Mouse (Mus musculus) limb, embryonic 12.5 days (tissue): ENCODE measurements around the gene Gigyf1. TPM values are rescaled to one million over a fixed set of nuclear protein-coding genes. Genes with fewer than 3 reads are reported as not detected.

Experiments used
- ATAC-seq: fragments of 200-750 bp; cut with Nextera tagmentation; 2 replicates; pipeline ENCODE4 v1.8.0; 2017; ENCODE audit warnings: low read depth, moderate TSS enrichment; ENCODE audit not compliant: insufficient number of reproducible peaks, insufficient read depth, low FRiP score, low TSS enrichment
- H3K27ac ChIP-seq: fragments of 300-500 bp; sonication (generic); 2 replicates; pipeline ENCODE4 v1.5.1; 2016; ENCODE audit warnings: mild to moderate bottlenecking, moderate library complexity
- H3K27me3 ChIP-seq: fragments of 300-500 bp; sonication (generic); 2 replicates; pipeline ENCODE4 v1.6.1; 2016; ENCODE audit warnings: mild to moderate bottlenecking, moderate library complexity
- H3K36me3 ChIP-seq: fragments of 300-500 bp; sonication (generic); 2 replicates; pipeline ENCODE4 v1.6.1; 2016; ENCODE audit warnings: mild to moderate bottlenecking, moderate library complexity
- H3K4me1 ChIP-seq: fragments of 300-500 bp; sonication (generic); replicated peaks from 2 replicates; pipeline ENCODE4 v1.6.1; 2016
- H3K4me2 ChIP-seq: fragments of 300-500 bp; sonication (generic); 2 replicates; pipeline ENCODE4 v1.6.1; 2016; ENCODE audit warnings: mild to moderate bottlenecking, moderate library complexity
- H3K4me3 ChIP-seq: fragments of 300-500 bp; sonication (generic); replicated peaks from 2 replicates; pipeline ENCODE4 v1.5.1; 2016; ENCODE audit warnings: mild to moderate bottlenecking
- H3K9ac ChIP-seq: fragments of 300-500 bp; sonication (generic); replicated peaks from 2 replicates; pipeline ENCODE4 v1.6.1; 2016; ENCODE audit warnings: mild to moderate bottlenecking, moderate library complexity
- H3K9me3 ChIP-seq: fragments of 300-500 bp; sonication (generic); 2 replicates; pipeline ENCODE4 v1.6.1; 2016; ENCODE audit warnings: mild to moderate bottlenecking, moderate library complexity
- WGBS: fragments of 180-500 bp; shearing (Covaris S2); methylation state at CpG from one replicate; pipeline ENCODE4 v1.1.7; 2016; 5-methylcytosine and 5-hydroxymethylcytosine counted together
- polyA plus RNA-seq: library from polyadenylated mRNA; unstranded; fragments of >200 nt; fragmentation: Nextera tagmentation; extraction: Ambion mirVana; gene quantifications from 2 replicates; pipeline ENCODE4 v1.2.1, GENCODE M21; 2016

Gigyf1 gene
- polyA plus RNA-seq, 1 experiment from 2014 or later = 17.0 TPM

DNA sequence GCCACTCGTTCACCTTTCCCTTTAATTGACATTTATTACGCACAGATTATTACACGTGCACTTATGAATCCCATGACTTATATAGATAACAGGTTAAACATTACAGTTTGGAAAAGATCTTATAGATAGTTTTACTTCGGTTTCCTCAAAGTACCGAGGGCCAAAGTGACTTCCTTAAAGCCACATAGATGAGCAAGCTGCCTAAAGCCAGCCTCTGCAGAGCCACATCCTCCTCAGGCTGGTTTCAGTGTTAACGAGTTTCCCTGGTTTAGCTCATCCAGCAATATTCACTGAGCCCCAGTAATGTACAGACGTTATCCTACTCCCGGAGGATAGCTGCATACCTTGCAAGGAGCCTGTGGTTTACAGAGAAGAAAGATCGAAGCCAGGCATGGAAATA lies 17.0 kb downstream of the Gigyf1 start:
- no peak overlapping the region for H3K9ac ChIP-seq
- no peaks in the 10 kb centered on the region for H3K9me3 ChIP-seq
- no peak overlapping the region for H3K4me2 ChIP-seq
- ATAC-seq = no peak
- WGBS = 80% methylated on average over 9 of the region's 9 CpGs
- no peak overlapping the region for H3K4me3 ChIP-seq
- H3K27me3 ChIP-seq = no peaks in the 10 kb centered on the region
- peaks cover 9% of the 10 kb centered on the region for H3K4me1 ChIP-seq
- H3K27ac ChIP-seq = no peak overlapping the region
- no peaks in the 10 kb centered on the region for H3K36me3 ChIP-seq

DNA sequence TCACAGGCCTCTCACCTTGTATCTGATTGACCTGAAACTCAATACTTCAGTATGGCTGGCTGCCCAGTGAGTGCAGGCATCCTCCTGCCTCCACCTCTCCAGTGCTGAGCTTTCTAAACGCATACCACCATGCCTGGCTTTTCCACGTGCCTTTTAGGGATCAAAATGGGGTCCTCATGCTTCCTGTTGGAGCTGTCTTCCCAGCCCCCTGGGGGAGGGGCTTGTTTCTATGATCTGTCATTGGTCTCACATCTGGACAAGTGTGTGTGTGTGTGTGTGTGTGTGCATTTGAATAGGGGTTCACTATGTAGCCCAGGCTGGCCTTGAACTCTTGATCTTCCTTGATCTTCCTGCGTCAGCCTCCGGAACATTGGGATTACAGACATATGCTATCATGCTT lies 19.1 kb downstream of the Gigyf1 start:
- Histone ChIP-seq H3K27me3 (no peaks in the 10 kb centered on the region), H3K4me1 (0 out of 2 replicates have a peak, but pooled peaks cover 5% of the 10 kb centered on the region), H3K9ac (no peak overlapping the region), H3K27ac (no peak overlapping the region), H3K4me2 (no peak overlapping the region), H3K36me3 (no peaks in the 10 kb centered on the region), H3K9me3 (no peaks in the 10 kb centered on the region), H3K4me3 (no peak overlapping the region)
- no peak for ATAC-seq
- 65% methylated on average over 4 of the region's 4 CpGs for WGBS

DNA sequence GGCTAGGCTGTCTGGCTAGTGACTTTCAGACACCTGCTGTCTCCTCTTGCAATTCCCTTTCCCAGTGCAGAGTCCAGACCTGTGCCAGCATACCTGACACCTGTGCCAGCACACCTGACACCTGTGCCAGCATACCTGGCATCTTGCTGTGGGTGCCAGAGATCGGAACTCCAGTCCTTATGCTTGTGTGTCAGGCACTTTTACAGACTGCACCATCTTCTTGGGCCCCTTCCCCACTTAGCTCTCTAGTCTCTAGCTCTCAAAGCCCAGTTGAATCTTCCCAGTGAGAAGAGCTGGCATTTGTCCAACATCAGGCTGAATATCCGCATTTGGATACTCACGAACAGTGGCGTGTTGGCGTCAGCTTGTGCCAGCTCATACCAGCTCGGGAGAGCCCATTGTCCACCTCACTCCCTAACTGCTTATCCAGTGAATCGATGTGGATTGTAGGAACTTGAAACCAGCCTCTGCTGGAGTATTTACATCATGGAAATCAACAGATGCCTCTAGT lies 21.0 kb downstream of the Gigyf1 start:
- Histone ChIP-seq H3K27me3 (no peaks in the 10 kb centered on the region), H3K36me3 (no peaks in the 10 kb centered on the region), H3K9me3 (no peaks in the 10 kb centered on the region), H3K4me2 (no peak overlapping the region), H3K4me1 (no peaks in the 10 kb centered on the region), H3K4me3 (no peak overlapping the region), H3K9ac (no peak overlapping the region), H3K27ac (no peak overlapping the region)
- 79% methylated on average over 7 of the region's 7 CpGs for WGBS
- ATAC-seq = no peak

DNA sequence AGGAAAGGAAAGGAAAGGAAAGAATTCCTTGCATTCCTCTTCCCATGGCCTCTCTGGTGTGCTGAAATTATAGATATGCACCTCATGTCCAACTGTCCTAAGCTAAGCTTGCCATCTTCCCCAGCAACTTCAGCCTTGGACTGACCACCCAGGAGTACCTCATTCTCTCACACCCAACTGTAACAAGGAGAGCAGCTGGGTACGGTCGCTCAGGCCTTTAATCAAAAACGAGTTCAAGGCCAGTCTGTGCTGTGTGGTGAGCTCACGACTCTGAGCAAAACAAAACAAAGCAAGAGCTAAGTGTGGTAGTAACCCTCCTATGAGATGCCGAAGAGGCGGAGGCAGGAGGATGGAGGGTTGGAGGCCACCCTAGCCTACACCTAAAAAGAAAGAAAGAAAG lies 22.6 kb downstream of the Gigyf1 start:
- H3K27me3 ChIP-seq = no peaks in the 10 kb centered on the region
- H3K27ac ChIP-seq = no peak overlapping the region
- no peak overlapping the region for H3K4me2 ChIP-seq
- no peak for ATAC-seq
- H3K36me3 ChIP-seq = no peaks in the 10 kb centered on the region
- H3K9ac ChIP-seq = no peak overlapping the region
- H3K9me3 ChIP-seq = no peaks in the 10 kb centered on the region
- H3K4me1 ChIP-seq = no peaks in the 10 kb centered on the region
- 73% methylated on average over 6 of the region's 6 CpGs for WGBS
- no peak overlapping the region for H3K4me3 ChIP-seq

DNA sequence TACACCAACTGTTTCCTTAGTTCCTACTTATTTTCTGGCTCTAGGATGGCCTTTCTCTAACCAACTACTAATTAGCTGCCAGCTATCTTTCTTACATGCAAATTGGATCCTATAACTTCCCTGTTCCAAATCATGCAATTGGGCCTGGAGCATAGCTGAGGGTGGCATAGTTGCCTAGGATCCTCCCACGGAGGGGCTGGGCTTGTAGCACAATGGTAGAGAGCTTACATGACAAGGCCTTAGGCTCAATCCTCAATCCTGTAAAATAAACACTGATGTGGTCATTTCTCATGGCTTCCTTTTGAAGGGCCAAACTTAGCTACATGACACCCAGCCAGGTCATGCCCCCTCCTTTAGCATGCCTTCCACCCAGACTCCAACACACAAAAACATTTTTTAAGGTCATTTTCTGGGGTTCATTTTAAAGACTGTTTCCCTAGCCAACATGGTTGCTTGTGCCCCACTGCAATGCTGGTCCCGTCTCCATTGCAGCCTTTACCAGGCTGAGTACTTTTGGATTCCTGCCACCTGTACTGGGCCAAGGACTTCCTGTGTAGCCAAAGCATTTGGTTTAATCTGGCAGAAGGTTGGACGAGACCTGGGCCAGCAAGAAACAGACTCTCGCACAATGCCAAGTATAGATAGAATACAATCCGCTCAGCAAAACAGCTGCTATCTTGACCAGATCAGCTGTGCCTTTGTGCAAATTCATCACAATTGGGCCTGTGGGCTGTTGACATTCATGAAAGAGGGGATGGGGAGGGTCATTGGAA lies 23.6 kb downstream of the Gigyf1 start:
- H3K4me1 ChIP-seq = no peaks in the 10 kb centered on the region
- H3K4me3 ChIP-seq = no peak overlapping the region
- no peak overlapping the region for H3K27ac ChIP-seq

DNA sequence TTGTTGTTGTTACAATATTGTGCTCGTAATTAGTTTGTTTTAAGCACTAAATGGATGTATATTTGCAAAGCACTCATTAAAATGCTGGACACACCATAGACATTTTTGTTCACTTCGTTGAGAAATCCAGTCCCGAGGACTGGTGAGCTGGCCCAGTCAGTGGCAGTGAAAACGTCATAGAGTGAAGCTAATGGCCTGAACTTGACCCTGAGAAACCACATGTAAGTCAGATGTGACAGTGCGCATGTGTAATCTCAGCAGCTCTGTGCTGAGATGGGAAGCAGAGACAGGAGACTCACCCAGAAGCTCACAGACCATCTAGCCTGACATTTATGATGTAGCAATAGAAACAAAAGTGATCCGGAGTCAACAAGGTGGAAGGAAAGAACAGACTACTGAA lies 26.6 kb downstream of the Gigyf1 start:
- no peak for ATAC-seq
- H3K4me2 ChIP-seq = no peak overlapping the region
- H3K27me3 ChIP-seq = peaks cover 5% of the 10 kb centered on the region; the same call in 1 of the 2 replicates
- H3K4me1 ChIP-seq = no peaks in the 10 kb centered on the region
- no peak overlapping the region for H3K9ac ChIP-seq
- H3K4me3 ChIP-seq = no peak overlapping the region
- WGBS = 61% methylated on average over 6 of the region's 6 CpGs
- H3K27ac ChIP-seq = no peak overlapping the region
- no peaks in the 10 kb centered on the region for H3K9me3 ChIP-seq
- H3K36me3 ChIP-seq = no peaks in the 10 kb centered on the region

More for the DNA sequence above, 23.6 kb downstream of the Gigyf1 start:
- WGBS = 77% methylated on average over 5 of the region's 5 CpGs
- ATAC-seq = no peak
- Histone ChIP-seq H3K36me3 (no peaks in the 10 kb centered on the region), H3K9ac (no peak overlapping the region), H3K9me3 (no peaks in the 10 kb centered on the region), H3K4me2 (no peak overlapping the region), H3K27me3 (no peaks in the 10 kb centered on the region)

DNA sequence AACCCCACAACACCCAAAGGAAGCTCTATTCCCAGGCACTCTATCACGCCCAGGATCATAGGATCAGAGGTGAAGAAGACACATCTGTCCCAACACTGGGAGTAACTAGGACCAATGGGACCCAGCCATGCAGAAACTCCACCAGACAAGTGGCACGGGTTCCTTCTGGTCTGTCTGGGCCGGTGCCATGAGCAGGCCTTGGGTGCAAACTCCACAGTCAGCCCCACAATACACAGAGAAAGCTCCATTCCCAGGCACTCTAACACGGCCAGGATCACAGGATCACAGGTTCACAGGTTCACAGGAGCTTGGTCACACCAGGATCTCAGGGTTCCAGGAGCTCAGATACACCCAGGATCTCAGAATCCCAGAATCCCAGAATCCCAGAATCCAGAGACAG lies 27.2 kb downstream of the Gigyf1 start:
- Histone ChIP-seq H3K9me3 (no peaks in the 10 kb centered on the region), H3K4me3 (no peak overlapping the region), H3K27ac (no peak overlapping the region), H3K4me1 (no peaks in the 10 kb centered on the region), H3K36me3 (no peaks in the 10 kb centered on the region), H3K9ac (no peak overlapping the region), H3K4me2 (no peak overlapping the region), H3K27me3 (peaks cover 5% of the 10 kb centered on the region; the same call in 1 of the 2 replicates)
- ATAC-seq = no peak
- 78% methylated on average over 4 of the region's 4 CpGs for WGBS

DNA sequence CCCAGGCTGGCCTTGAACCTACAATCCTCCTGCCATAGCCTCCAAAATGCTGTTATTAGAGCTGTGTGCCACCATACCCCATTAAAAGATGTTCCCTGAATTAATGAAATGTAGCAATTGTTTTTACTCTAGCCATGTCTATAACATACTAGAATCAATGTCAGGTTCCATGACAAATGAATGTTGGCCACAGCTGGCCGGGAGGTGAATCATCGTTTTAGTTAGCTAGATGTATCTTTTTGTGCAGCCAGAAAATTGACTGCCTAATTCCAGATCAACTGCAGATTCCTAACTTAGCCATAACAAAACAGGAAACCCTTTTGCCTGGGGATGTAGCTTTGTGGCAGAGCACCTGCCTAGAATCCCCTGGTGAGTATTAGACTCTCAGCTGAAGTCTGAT lies 31.5 kb downstream of the Gigyf1 start:
- H3K4me1 ChIP-seq = 0 out of 2 replicates have a peak, but pooled peaks cover 3% of the 10 kb centered on the region
- no peaks in the 10 kb centered on the region for H3K9me3 ChIP-seq
- WGBS = 92% methylated on average over 2 of the region's 2 CpGs
- H3K27ac ChIP-seq = no peak overlapping the region
- no peak for ATAC-seq
- no peaks in the 10 kb centered on the region for H3K36me3 ChIP-seq
- H3K9ac ChIP-seq = no peak overlapping the region
- H3K4me2 ChIP-seq = no peak overlapping the region
- no peak overlapping the region for H3K4me3 ChIP-seq
- H3K27me3 ChIP-seq = peaks cover 19% of the 10 kb centered on the region

DNA sequence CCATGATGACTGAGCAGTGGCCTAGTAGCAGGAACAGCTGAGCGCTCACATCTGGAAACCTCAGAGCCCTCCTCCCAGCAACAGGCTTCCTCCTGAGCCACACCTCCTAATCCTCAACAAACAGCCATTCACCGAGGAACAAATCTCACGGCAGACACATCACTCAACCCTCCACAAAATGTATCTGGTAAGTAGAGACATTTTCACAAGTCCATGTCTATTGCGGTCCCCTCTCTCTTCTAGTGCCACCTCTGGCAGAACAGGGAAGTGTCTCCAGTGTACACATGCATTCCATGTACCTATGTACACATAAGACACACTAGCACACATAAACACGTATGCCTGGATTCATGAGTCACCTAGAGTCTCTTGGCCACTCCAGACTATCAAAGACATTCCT lies 32.8 kb downstream of the Gigyf1 start:
- Histone ChIP-seq H3K27me3 (peaks cover 21% of the 10 kb centered on the region), H3K27ac (no peak overlapping the region), H3K4me3 (no peak overlapping the region), H3K4me1 (0 out of 2 replicates have a peak, but pooled peaks cover 3% of the 10 kb centered on the region), H3K9ac (no peak overlapping the region), H3K4me2 (no peak overlapping the region), H3K36me3 (no peaks in the 10 kb centered on the region), H3K9me3 (no peaks in the 10 kb centered on the region)
- no peak for ATAC-seq
- WGBS = 71% methylated on average over 5 of the region's 5 CpGs

DNA sequence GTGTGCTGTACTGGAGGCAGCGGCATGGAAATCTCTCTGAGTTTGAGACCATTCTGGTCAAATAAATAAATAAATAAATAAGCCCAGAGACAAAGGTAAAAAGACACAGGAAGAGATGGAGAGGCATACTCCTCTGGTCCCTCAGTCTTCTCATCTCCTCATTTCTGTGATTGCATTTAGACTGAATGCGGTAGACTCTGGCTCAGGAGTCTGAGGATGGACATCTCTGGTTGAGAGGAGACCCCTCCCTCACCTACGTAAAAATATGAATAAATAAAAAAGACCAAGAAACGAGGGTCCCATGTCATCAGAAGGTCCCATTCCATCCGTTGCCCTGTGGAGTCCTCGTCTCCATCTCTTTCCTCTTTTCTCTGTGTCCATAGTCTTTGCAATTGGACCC lies 34.7 kb downstream of the Gigyf1 start:
- no peak for ATAC-seq
- Histone ChIP-seq H3K9me3 (no peaks in the 10 kb centered on the region), H3K4me2 (peak overlapping the region; percentile 48), H3K36me3 (no peaks in the 10 kb centered on the region), H3K9ac (no peak overlapping the region), H3K27me3 (peaks cover 21% of the 10 kb centered on the region), H3K27ac (no peak overlapping the region), H3K4me3 (peak overlapping the region; percentile 21), H3K4me1 (0 out of 2 replicates have a peak, but pooled peaks cover 3% of the 10 kb centered on the region)
- 33% methylated on average over 6 of the region's 6 CpGs for WGBS

DNA sequence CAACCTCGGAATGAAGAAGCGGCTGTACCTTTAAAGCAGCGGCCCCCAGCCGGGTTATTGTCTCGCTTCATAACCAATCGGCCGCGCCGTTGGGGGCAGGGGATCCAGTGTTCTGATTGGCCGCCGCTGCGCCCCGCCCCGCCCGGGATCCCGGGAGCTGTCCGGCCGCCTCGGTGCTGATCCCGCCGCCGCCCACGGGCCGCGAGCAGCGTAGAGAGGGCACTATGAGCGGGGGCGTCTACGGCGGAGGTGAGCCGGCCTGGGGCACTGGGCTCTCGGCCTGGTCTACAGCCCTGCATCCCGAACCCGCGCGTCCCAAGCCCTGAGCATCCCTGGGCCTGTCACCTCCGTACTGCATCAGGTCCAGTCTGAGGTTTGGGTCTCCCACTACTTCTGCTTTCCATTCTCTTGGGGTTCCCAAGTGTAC lies 35.1 kb downstream of the Gigyf1 start, which contains the start of gene Actl6b:
Gene Actl6b, plus strand, starts transcription at position 107 of the 427 bp plus-strand sequence.
- 1% methylated on average over 37 of the region's 37 CpGs for WGBS
- H3K4me1 ChIP-seq = 0 out of 2 replicates have a peak, but pooled peaks cover 3% of the 10 kb centered on the region
- no peak within 1 kb of the TSS for H3K9ac ChIP-seq
- peak; percentile 63; the same call in 1 of the 2 replicates for ATAC-seq
- no peaks in the 10 kb centered on the region for H3K36me3 ChIP-seq
- H3K4me3 ChIP-seq = peak within 1 kb of the TSS; percentile 21
- H3K9me3 ChIP-seq = no peaks in the 10 kb centered on the region
- peaks cover 21% of the 10 kb centered on the region for H3K27me3 ChIP-seq
- H3K4me2 ChIP-seq = peak within 1 kb of the TSS; percentile 48
- H3K27ac ChIP-seq = no peak within 1 kb of the TSS
